Mouse (Mus musculus): ENCODE measurements at regions not wholly inside any gene's neighbourhood (a gene's known extent, or its start where the extent isn't known, plus 50 kb on each side); places are given as distances from the start of the nearest gene placed in this dataset.

DNA sequence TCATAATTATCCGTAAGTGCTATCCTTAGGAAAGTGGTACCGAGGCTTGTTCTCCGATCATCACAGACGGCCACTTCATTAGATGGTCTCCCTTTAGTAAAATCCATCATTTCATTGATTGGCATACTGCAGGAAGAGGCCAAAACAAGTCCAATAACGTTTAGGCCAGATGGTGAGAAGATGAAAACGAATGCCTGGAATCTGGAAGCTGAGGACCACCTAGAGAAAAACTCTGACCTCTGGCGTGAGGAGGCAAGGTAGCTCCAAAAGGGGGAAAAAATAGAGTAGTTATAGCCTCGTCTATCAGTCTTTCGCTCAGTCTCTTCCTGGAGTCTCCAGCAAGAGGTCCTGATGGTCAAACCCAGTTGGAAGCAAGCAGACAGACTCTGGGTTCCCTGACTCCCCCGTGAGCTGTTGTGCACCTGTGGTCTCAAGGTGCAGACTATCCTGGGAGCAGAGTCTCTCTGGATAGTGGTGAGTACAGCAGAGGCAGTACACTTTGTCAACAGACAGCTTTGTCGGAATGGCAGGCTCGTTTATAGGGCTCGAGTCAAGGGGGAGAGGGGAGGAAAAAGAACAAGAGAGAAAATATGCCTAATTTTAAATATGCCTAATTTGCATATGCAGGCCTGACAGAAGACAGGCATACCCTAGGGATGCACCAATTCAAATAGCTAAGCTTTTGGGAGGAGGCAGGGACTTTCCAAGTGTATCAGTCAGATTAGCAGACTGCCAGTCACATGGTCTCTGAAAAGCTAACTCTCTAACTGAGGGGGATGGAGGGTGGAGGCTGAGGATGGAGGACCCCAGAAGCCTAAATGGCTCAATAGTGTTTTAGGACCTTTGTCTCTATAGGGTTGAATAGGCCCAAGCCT is 73.0 kb upstream of the Atp2b1 start:
- DNase-seq (ENCODE audit: low spot score): no peak

DNA sequence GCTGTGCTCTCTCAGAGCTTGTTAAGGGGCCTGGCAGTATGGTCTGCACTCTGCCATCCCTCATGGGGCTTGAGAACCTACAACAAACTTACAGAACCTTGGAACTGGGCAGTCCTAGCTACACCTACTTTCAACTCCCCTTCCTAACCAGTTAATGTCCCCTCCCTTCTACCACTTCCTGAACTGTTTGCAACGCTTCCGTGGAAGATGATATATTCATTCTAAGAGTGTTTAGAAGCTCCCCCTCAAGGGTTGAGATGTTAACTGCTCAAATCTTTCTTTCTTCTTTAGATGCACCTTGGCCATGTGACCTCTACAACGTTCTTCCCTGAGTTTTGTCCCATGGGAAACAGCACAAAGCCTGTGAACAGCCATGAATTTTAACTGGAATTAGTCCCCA is 72.3 kb upstream of the Atp2b1 start:
- DNase-seq (ENCODE audit: low spot score): peak; percentile 10

DNA sequence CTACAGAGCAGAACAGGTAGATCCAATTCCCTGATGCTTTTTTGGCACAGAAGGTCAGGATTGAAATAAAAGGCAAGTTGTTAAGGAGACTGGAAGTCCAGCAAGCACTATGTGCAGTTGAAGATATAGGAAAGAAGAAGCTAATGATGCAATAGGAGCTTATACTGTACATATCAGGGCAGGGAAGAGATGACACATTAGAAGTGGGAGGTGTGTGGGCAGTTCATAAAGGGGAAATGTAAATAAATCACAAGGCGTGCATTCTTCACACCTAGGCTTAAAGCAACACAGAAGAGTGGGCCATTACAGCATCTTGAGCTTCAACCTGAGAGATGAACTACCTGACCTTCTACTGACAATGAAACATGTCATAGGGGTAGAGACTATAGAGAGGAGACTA is 71.5 kb upstream of the Atp2b1 start:
- DNase-seq (ENCODE audit: low spot score): no peak

DNA sequence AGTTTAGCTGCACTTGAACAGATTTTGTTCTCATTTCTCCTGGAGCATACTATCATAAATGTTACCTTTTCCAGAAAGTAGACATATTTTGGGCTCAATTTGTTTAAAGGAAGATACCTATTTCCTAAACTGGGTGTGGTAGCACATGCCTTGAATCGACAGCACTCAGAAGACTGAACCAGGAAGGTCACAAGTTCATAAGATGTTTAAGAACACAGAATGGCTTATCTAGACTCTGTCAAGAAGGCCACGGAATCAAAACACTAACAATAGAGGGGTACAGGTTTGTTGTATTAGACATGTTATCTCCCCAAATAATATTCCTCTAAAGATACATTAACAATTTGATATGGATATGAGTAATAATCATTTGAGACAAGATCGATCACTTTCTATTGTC is 64.4 kb upstream of the Atp2b1 start:
- no peak for DNase-seq (ENCODE audit: low spot score)

DNA sequence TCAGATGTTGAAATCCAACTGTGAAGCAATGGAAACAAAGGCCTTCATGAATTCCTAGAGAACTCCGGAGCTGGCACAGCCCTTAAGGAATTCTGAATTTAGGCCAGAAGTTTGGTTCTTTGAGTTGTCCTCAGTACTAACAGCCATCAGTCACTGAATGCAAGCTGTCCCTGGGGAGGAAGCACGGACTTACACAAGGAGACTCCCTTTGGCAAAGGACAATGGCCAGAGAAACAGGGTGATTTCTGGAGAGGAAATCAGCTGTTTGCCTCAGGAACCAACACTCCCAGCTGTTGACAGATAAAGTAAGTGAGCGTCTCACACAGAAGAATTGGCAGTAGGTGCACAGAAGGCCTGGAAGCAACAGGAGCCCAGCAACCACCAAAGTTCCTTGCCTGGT is 56.8 kb upstream of the Atp2b1 start:
- no peak for DNase-seq (ENCODE audit: low spot score)

DNA sequence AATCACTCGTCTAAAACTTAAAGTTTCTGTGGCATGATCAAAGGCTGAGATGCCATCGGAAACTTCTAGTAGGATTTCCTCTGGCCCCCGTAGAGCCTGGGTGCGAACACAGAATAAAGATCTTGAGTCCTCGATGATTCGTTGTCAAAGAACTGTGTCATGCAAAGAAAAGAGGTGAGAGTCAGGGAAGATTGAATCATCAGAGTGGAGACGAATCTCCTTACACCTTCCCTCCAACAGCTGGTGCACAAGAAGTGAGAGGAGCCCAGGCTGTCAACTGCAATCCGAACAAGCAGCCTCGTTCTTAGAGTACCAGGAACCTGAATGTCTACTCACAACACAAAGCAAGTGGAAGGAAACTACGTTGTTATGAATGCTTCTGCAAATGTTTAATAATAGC is 52.7 kb upstream of the Atp2b1 start:
- DNase-seq (ENCODE audit: low spot score): no peak

DNA sequence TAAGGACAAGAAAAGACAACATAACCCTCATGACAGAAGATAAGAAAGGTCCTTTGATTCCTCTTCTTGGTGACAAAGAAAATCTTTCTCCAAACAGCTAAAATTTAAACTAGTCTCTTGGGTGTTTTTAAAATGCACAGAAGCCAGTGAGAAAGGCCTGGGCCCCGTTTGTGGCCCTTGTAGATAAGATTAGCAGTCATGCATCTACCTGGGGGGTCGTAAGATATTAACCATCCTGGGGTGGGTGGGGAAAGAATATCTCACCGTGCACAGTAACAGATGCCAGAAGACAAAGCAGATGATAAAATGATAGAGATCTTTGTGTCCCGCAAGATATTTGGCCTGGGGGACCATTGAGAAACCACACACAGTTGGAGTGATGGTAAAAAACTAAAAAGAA is 51.5 kb upstream of the Atp2b1 start:
- no peak for DNase-seq (ENCODE audit: low spot score)

DNA sequence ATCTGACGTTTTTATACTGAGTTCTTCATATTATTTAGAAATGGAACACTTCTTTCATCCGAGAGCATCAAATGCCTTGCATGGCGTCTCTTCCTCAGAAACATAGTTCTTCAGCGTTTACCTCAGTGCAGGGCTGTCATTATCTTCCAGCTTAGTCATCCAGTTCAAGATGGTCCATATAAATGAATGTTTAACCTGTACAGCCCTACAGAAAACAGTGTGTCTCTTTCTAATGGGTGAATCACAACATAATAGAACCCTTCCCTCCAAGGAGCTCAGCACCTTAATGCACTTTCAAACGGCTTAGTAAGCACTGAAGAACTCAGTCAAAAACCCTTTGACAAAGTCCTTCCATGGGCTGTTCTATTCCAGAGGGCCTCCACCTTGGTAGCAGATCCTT is 49.8 kb upstream of the Atp2b1 start:
- no peak for DNase-seq (ENCODE audit: low spot score)

Data from T-cell, adult 2 months (primary cell).